Mouse (Mus musculus): ENCODE measurements around the gene Rtn1. TPM values are rescaled to one million over a fixed set of nuclear protein-coding genes. Genes with fewer than 3 reads are reported as not detected.

The Rtn1 gene
- polyA plus RNA-seq, 1 experiment from 2014 or later: 84.3 TPM

DNA sequence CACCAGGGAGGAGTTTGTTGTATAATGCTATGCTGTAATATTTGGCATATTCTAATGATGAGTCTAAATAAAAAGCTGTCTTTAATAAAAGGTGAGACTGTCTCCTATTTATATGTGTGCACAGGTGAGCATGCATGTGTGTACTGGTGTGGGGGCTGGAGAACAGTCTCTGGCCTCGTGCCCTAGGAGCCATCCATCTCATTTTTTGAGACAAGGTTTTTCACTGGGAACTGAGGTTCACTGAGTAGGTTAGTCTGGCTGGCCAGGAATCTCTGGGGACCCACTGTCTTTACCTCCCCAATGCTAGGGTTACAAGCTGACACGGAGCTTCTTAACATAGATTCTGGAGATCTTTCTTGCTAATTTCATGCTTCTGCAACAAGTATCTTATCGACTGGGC, 176.7 kb downstream of the Rtn1 start:
- no peaks in the 10 kb centered on the region for H3K36me3 ChIP-seq (ENCODE audit: control insufficient read depth, insufficient read depth, low read length)
- H3K4me2 ChIP-seq (replicated peaks; ENCODE audit: low read depth, low read length): no peak overlapping the region
- no peak overlapping the region for H3K9ac ChIP-seq (replicated peaks; ENCODE audit: low read depth, low read length)
- H3K4me1 ChIP-seq (ENCODE audit: control insufficient read depth, insufficient read depth, low read length): peaks cover 4% of the 10 kb centered on the region; the same call in 1 of the 2 replicates
- H3K4me3 ChIP-seq (ENCODE audit: low read depth, low read length): no peak overlapping the region
- H3K27ac ChIP-seq (ENCODE audit: low read length): no peak overlapping the region
- H3K27me3 ChIP-seq (ENCODE audit: control insufficient read depth, insufficient read depth, low read length): 0 out of 2 replicates have a peak, but pooled peaks cover 6% of the 10 kb centered on the region
- H3K9me3 ChIP-seq (ENCODE audit: control insufficient read depth, low read depth, low read length): no peaks in the 10 kb centered on the region
- 80% methylated on average over 3 of the region's 3 CpGs for WGBS
- no peak for ATAC-seq (ENCODE audit: insufficient number of reproducible peaks, insufficient read depth, low FRiP score, low read depth)

DNA sequence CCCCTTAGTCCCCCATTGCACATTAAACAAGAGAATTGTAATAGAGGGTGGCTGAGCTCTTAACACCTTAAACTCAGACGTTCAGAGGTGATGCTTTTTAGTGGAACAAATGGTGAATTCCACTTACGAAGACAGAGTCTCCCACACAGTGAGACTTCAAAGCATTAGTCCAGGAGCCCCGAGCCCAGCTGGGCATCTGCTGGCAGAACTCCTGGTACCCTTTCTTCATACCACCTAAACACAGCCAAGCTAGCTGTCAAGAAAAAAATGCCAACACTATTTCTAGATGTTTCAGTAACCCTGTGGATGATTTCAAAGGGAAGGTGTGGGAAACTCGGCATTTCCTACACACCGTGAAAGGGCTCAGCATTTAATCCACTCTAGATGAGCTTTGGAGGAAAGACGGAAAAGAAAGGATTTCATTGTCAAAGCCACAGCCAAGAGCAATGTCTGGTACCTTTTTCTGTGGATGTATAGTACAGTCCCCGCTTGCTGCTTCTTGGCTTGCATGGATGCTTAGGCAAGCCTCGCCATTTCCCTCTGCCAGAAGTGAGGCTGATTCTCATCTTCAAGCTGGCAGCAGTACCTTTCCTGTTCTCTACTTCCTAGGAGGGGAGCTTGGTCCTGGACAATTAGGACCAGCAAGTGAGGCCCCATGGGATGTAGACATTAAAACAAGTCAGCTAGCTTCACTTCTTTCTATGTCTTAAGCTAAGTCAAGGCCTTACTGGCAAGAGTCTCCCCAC, 179.2 kb downstream of the Rtn1 start:
- 67% methylated on average over 8 of the region's 8 CpGs for WGBS
- no peak overlapping the region for H3K4me3 ChIP-seq (ENCODE audit: low read depth, low read length)
- H3K4me1 ChIP-seq (ENCODE audit: control insufficient read depth, insufficient read depth, low read length): no peaks in the 10 kb centered on the region
- H3K27me3 ChIP-seq (ENCODE audit: control insufficient read depth, insufficient read depth, low read length): no peaks in the 10 kb centered on the region
- no peak overlapping the region for H3K27ac ChIP-seq (ENCODE audit: low read length)
- H3K9me3 ChIP-seq (ENCODE audit: control insufficient read depth, low read depth, low read length): no peaks in the 10 kb centered on the region
- no peak overlapping the region for H3K9ac ChIP-seq (replicated peaks; ENCODE audit: low read depth, low read length)
- no peaks in the 10 kb centered on the region for H3K36me3 ChIP-seq (ENCODE audit: control insufficient read depth, insufficient read depth, low read length)
- no peak overlapping the region for H3K4me2 ChIP-seq (replicated peaks; ENCODE audit: low read depth, low read length)
- no peak for ATAC-seq (ENCODE audit: insufficient number of reproducible peaks, insufficient read depth, low FRiP score, low read depth)

DNA sequence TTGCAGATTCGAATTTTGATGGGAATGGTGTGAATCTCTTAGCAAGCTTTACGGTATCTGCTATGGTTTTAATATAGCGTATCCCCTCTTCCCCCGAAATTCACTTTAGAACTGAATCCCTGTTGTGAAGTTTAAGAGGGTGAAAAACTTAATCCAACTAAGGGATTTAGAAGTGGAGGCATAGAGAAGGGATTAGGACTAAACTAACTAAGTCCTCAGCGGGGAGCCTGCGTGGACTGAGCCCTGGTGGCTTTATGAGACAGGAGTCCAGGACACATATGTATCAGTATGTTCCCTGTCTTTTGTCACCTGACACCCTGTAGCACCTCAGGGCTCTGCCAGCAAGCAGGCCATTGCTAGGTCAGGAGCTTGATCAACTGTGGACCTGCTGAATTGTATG, 181.1 kb downstream of the Rtn1 start:
- Histone ChIP-seq H3K4me3 (ENCODE audit: low read depth, low read length) (no peak overlapping the region), H3K4me2 (replicated peaks; ENCODE audit: low read depth, low read length) (no peak overlapping the region), H3K36me3 (ENCODE audit: control insufficient read depth, insufficient read depth, low read length) (no peaks in the 10 kb centered on the region), H3K4me1 (ENCODE audit: control insufficient read depth, insufficient read depth, low read length) (no peaks in the 10 kb centered on the region), H3K27ac (ENCODE audit: low read length) (no peak overlapping the region), H3K9me3 (ENCODE audit: control insufficient read depth, low read depth, low read length) (no peaks in the 10 kb centered on the region), H3K27me3 (ENCODE audit: control insufficient read depth, insufficient read depth, low read length) (no peaks in the 10 kb centered on the region), H3K9ac (replicated peaks; ENCODE audit: low read depth, low read length) (no peak overlapping the region)
- no peak for ATAC-seq (ENCODE audit: insufficient number of reproducible peaks, insufficient read depth, low FRiP score, low read depth)
- 87% methylated on average over 6 of the region's 6 CpGs for WGBS

DNA sequence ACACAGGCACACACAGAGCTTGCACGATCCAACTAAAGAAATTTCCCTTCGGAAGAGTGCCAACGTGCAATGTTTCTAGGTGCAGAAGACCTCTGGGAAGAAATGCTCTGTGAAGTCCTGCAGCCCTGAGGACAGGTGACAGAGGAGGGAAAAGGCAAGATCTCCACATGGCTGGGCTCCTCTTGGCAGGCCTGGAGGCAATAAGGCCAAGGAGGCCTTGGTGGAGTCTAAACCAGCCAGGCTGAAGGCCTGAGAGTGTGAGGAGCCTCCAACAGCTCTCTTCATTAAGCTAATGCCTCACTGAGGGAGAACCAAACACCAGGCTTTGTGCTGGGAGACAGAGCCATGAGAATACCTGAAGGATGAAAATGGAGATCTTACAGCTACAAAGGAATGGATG, 183.5 kb downstream of the Rtn1 start:
- Histone ChIP-seq H3K4me3 (ENCODE audit: low read depth, low read length) (no peak overlapping the region), H3K4me1 (ENCODE audit: control insufficient read depth, insufficient read depth, low read length) (no peaks in the 10 kb centered on the region), H3K27me3 (ENCODE audit: control insufficient read depth, insufficient read depth, low read length) (no peaks in the 10 kb centered on the region), H3K4me2 (replicated peaks; ENCODE audit: low read depth, low read length) (no peak overlapping the region), H3K36me3 (ENCODE audit: control insufficient read depth, insufficient read depth, low read length) (no peaks in the 10 kb centered on the region), H3K27ac (ENCODE audit: low read length) (no peak overlapping the region), H3K9ac (replicated peaks; ENCODE audit: low read depth, low read length) (no peak overlapping the region), H3K9me3 (ENCODE audit: control insufficient read depth, low read depth, low read length) (no peaks in the 10 kb centered on the region)
- ATAC-seq (ENCODE audit: insufficient number of reproducible peaks, insufficient read depth, low FRiP score, low read depth): no peak
- 93% methylated on average over 3 of the region's 3 CpGs for WGBS

DNA sequence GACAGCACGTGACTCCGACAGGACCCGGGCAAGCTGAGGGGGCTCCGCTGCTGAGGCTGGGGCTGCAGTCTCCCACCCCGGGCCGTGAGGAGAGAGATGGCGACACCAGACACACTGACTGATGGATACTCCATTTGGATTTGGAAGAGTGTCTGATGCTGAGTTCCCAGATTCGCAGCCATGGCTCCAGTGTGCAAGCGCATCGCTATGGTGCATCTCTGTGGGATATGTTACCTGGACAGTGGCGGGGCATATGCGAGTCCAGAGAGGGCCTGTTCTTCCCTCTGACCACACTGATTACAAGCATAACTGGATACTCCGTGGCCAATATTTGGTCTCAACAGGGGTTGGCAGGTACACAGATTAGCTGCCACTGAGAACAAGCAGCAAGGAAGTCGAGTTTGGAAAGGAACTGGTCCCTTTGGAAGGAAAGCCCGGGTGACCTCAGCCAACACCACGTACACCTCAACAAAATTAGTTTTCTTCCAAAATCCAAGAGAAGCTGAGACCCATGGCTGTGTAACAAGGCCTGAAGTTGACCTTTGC, 185.2 kb downstream of the Rtn1 start:
- no peaks in the 10 kb centered on the region for H3K27me3 ChIP-seq (ENCODE audit: control insufficient read depth, insufficient read depth, low read length)
- H3K9me3 ChIP-seq (ENCODE audit: control insufficient read depth, low read depth, low read length): no peaks in the 10 kb centered on the region
- 91% methylated on average over 16 of the region's 16 CpGs for WGBS
- no peak overlapping the region for H3K4me2 ChIP-seq (replicated peaks; ENCODE audit: low read depth, low read length)
- no peak overlapping the region for H3K27ac ChIP-seq (ENCODE audit: low read length)
- no peaks in the 10 kb centered on the region for H3K4me1 ChIP-seq (ENCODE audit: control insufficient read depth, insufficient read depth, low read length)
- H3K4me3 ChIP-seq (ENCODE audit: low read depth, low read length): no peak overlapping the region
- H3K9ac ChIP-seq (replicated peaks; ENCODE audit: low read depth, low read length): no peak overlapping the region
- no peak for ATAC-seq (ENCODE audit: insufficient number of reproducible peaks, insufficient read depth, low FRiP score, low read depth)
- no peaks in the 10 kb centered on the region for H3K36me3 ChIP-seq (ENCODE audit: control insufficient read depth, insufficient read depth, low read length)

DNA sequence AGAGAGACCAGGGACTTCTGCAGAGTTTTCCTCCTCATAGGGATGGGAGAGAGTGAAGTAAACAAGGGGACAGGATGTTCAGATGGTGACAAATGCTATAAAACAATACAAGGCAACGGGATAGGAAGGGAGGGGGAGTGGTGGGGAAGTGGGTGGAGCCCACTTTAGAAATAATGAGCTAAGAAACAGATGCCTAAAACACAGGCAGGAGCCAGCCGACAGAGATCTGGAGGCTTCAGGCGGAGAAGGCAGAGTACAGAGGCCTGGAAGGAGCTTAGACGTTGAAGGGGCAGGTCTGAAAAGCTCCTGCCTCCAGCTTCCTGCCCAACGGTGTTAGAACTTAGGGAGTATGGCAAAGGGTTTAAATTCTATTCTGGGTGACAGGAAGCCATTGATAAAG, 195.3 kb downstream of the Rtn1 start:
- Histone ChIP-seq H3K27me3 (ENCODE audit: control insufficient read depth, insufficient read depth, low read length) (no peaks in the 10 kb centered on the region), H3K27ac (ENCODE audit: low read length) (no peak overlapping the region), H3K9ac (replicated peaks; ENCODE audit: low read depth, low read length) (no peak overlapping the region), H3K36me3 (ENCODE audit: control insufficient read depth, insufficient read depth, low read length) (no peaks in the 10 kb centered on the region), H3K4me1 (ENCODE audit: control insufficient read depth, insufficient read depth, low read length) (no peaks in the 10 kb centered on the region), H3K4me2 (replicated peaks; ENCODE audit: low read depth, low read length) (no peak overlapping the region), H3K4me3 (ENCODE audit: low read depth, low read length) (no peak overlapping the region), H3K9me3 (ENCODE audit: control insufficient read depth, low read depth, low read length) (no peaks in the 10 kb centered on the region)
- 39% methylated on average over 5 of the region's 5 CpGs for WGBS
- no peak for ATAC-seq (ENCODE audit: insufficient number of reproducible peaks, insufficient read depth, low FRiP score, low read depth)

DNA sequence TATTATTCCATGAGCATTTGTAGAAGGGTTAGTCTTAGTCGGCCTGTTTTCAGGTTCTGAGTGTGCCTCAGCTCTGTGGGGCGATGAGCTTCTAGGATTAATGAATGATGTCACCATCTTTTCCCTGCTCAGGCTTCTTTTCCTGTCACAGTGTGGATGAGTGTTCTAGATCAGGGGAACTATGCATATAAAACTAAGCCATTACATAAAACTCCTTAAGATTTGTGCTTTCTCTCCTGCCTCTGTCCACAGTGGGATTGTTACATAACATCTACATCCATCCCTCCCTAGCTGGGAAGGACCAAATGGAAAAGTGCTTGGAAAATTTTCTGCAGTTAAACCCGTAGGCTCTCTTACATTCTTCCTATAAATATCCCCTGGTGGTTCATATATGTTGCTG, 208.0 kb downstream of the Rtn1 start:
- Histone ChIP-seq H3K4me1 (ENCODE audit: control insufficient read depth, insufficient read depth, low read length) (0 out of 2 replicates have a peak, but pooled peaks cover 4% of the 10 kb centered on the region), H3K27ac (ENCODE audit: low read length) (no peak overlapping the region), H3K36me3 (ENCODE audit: control insufficient read depth, insufficient read depth, low read length) (no peaks in the 10 kb centered on the region), H3K9ac (replicated peaks; ENCODE audit: low read depth, low read length) (no peak overlapping the region), H3K4me3 (ENCODE audit: low read depth, low read length) (no peak overlapping the region), H3K9me3 (ENCODE audit: control insufficient read depth, low read depth, low read length) (no peaks in the 10 kb centered on the region), H3K27me3 (ENCODE audit: control insufficient read depth, insufficient read depth, low read length) (no peaks in the 10 kb centered on the region), H3K4me2 (replicated peaks; ENCODE audit: low read depth, low read length) (no peak overlapping the region)
- no peak for ATAC-seq (ENCODE audit: insufficient number of reproducible peaks, insufficient read depth, low FRiP score, low read depth)
- WGBS: 89% methylated on average over 3 of the region's 3 CpGs

DNA sequence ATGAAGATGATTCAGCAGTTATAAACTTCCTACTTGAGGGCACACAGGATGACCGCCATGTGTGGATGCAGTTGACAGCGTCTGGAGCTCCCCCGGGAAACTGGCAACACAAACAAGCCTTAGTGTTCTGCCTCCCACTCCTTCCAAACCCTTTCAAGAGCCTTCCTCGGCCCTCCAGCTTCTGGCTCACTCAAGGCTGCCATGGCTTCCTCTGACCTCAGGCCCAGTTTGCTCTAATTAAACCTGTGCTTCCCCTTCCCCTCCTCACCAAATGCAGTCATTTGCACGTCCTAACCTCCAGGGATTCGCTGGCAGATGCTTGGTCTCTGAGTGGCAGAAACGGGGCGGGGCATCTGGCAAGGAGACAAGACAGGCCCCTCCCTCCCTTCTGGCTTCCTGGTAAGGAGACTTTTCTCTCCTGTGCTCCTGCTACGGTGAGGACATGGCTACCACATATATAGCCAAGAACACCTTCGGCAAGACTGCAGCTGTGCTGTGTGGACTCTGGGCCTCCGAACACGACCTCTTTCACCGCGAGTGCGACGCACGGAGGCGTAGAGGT, 210.8 kb downstream of the Rtn1 start:
- Histone ChIP-seq H3K9me3 (ENCODE audit: control insufficient read depth, low read depth, low read length) (no peaks in the 10 kb centered on the region), H3K27me3 (ENCODE audit: control insufficient read depth, insufficient read depth, low read length) (no peaks in the 10 kb centered on the region), H3K27ac (ENCODE audit: low read length) (no peak overlapping the region), H3K4me3 (ENCODE audit: low read depth, low read length) (no peak overlapping the region), H3K4me2 (replicated peaks; ENCODE audit: low read depth, low read length) (0 out of 2 replicates have a peak overlapping the region, but pooled peaks have one; percentile 10), H3K4me1 (ENCODE audit: control insufficient read depth, insufficient read depth, low read length) (0 out of 2 replicates have a peak, but pooled peaks cover 4% of the 10 kb centered on the region), H3K9ac (replicated peaks; ENCODE audit: low read depth, low read length) (no peak overlapping the region), H3K36me3 (ENCODE audit: control insufficient read depth, insufficient read depth, low read length) (no peaks in the 10 kb centered on the region)
- ATAC-seq (ENCODE audit: insufficient number of reproducible peaks, insufficient read depth, low FRiP score, low read depth): no peak
- 45% methylated on average over 18 of the region's 18 CpGs for WGBS

Measured in stomach, embryonic 14.5 days (tissue).